Mouse (Mus musculus) megakaryocyte, embryonic 14.5 days (primary cell): ENCODE data around the gene Evi5l. TPM values are rescaled to one million over a fixed set of nuclear protein-coding genes. Genes with fewer than 3 reads are reported as not detected.

Source experiments
- H3K27me3 ChIP-seq: replicated peaks from 2 replicates; pipeline ENCODE3; 2012; ENCODE audit warnings: inconsistent platforms
- H3K36me3 ChIP-seq: replicated peaks from 2 replicates; pipeline ENCODE3; 2012; ENCODE audit warnings: low read length, inconsistent platforms, mixed read lengths
- H3K4me1 ChIP-seq: 2 replicates; pipeline ENCODE4 v1.6.1; 2012; ENCODE audit warnings: inconsistent platforms
- H3K4me3 ChIP-seq: replicated peaks from 2 replicates; pipeline ENCODE3; 2012; ENCODE audit warnings: moderate library complexity, mild to moderate bottlenecking, inconsistent platforms
- H3K9me3 ChIP-seq: 2 replicates; pipeline ENCODE4 v1.6.1; 2012; ENCODE audit warnings: inconsistent platforms
- FLI1 ChIP-seq: IDR thresholded peaks from 2 replicates; pipeline ENCODE4 v1.6.1; 2012; ENCODE audit warnings: low read length, inconsistent platforms, mixed read lengths
- GATA1 ChIP-seq: IDR thresholded peaks from 3 replicates; pipeline ENCODE4 v1.6.1; 2012; ENCODE audit warnings: mixed read lengths, low read length, inconsistent platforms, borderline replicate concordance
- polyA plus RNA-seq: library from polyadenylated mRNA; stranded (reverse); fragments of >175 nt; gene quantifications from 2 replicates; pipeline ENCODE4 v1.2.3, GENCODE M21; 2012; ENCODE audit warnings: low replicate concordance; ENCODE audit not compliant: insufficient read depth

The Evi5l gene
- polyA plus RNA-seq, 1 experiment = 12.6 TPM

DNA sequence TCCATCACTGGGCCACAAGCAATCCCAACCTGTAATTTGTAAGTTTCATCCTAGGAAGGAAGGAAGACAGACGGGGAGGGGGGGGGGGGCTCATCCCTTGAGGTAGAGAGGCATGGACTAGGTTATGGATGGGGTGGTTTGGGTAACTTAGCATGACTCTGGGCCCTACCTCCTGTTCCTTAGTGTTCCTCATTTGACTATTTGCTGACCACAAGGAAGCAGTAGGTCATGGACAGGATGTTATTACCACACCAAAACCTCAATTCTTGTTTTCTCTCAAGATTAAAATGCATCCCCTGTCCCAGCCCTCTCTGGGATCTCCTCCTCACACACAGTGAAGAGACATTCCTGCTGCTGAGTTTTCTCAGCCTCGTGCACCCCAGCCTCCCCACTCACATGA is 35.0 kb downstream of the Evi5l start:
- H3K4me1 ChIP-seq = peaks cover 19% of the 10 kb centered on the region
- TF ChIP-seq FLI1 (no peak), GATA1 (no peak)
- H3K27me3 ChIP-seq = peaks cover 41% of the 10 kb centered on the region
- peaks cover 50% of the 10 kb centered on the region for H3K36me3 ChIP-seq
- H3K4me3 ChIP-seq = no peak overlapping the region
- no peaks in the 10 kb centered on the region for H3K9me3 ChIP-seq

DNA sequence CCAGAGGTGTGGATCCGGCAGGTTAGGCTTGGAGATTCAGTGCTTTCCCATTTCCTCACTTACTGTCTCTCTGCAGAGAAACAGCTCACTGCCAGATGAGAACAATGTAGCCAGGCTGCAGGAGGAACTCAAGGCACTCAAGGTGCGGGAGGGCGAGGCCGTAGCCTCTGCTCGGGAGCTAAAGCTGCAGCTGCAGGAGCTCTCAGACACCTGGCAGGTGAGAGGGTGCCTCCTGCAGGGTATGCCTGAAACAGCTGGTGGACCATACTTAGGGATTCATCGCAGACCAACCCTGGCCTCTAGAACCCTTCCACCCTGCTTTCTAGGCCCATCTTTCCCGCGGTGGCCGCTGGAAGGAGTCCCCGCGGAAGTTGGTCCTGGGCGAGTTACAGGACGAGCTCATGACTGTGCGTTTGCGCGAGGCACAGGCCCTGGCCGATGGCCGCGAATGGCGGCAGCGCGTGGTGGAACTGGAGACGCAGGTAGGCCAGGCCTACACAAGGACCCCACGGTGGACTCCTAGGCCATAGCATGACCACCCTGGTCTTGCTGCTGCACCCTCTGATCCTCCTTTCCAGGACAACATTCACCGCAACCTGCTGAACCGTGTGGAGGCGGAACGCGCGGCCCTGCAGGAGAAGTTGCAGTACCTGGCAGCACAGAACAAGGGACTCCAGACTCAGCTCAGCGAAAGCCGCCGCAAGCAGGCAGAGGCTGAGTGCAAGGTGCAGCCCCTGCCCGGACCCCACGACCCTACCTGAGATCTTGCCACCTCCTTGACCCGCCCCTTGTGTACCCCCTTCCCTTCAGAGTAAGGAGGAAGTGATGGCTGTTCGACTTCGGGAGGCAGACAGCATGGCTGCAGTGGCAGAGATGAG is 39.1 kb downstream of the Evi5l start:
- TF ChIP-seq GATA1 (no peak), FLI1 (no peak)
- peaks cover 61% of the 10 kb centered on the region for H3K36me3 ChIP-seq
- H3K9me3 ChIP-seq = peaks cover 16% of the 10 kb centered on the region
- peaks cover 55% of the 10 kb centered on the region for H3K27me3 ChIP-seq
- H3K4me3 ChIP-seq = no peak overlapping the region
- H3K4me1 ChIP-seq = peaks cover 28% of the 10 kb centered on the region

DNA sequence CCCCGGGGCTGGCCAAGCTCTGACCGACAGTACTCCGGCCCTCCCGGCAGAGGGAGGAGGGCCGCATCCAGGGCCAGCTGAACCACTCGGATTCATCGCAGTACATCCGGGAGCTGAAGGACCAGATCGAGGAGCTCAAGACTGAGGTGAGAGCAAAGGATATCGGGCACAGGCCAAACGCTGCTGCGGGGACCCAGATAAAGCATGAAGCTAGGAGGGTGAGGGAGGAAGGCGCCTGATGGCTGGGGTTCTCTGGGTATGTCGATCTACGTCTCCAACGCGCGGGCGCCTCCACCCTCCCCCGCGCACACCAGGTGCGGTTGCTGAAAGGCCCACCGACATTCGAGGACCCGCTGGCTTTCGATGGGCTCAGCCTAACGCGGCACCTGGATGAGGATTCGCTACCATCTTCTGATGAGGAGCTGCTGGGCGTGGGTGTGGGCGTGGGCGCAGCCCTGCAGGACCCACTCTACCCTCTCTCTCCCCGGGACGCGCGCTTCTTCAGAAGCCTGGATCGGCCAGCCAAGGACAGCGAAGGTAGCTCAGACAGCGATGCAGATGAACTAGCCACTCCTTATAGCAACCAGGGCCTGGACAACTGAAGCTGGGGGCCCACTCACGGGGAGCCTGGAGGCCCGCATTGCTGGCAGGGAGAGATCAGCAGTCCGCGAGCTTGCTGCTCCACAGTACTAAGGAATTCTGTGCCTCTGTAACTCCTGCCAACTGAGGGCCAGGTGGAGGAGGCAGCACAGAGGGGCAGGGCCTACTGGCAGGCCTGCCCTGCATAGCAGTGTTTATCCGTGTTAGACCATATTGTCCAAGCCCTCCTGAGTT is 40.0 kb downstream of the Evi5l start:
- Histone ChIP-seq H3K9me3 (peaks cover 21% of the 10 kb centered on the region), H3K27me3 (peaks cover 59% of the 10 kb centered on the region), H3K4me3 (no peak overlapping the region), H3K4me1 (peaks cover 21% of the 10 kb centered on the region), H3K36me3 (peaks cover 61% of the 10 kb centered on the region)
- no peak for TF ChIP-seq GATA1
- TF ChIP-seq FLI1 = no peak

DNA sequence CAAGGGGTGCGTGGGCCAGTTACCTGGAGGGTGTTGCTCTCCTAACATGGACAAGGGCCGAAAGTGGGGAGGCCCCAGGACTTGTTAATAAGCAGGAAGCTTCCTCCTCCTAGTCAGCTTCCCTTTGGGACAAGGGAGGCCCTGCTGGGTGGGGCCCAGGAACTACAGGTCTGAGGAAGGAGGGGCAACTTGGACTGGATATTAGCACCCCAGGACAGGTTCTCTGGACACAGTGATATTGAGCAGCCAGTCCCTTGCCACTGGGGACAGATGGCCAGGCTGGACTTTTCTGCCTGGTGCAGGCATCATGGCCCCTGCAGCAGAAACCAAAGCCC is 40.6 kb downstream of the Evi5l start:
- H3K36me3 ChIP-seq = peaks cover 61% of the 10 kb centered on the region
- no peak overlapping the region for H3K4me3 ChIP-seq
- H3K4me1 ChIP-seq = peaks cover 15% of the 10 kb centered on the region
- peaks cover 21% of the 10 kb centered on the region for H3K9me3 ChIP-seq
- TF ChIP-seq GATA1 (no peak), FLI1 (no peak)
- H3K27me3 ChIP-seq = peaks cover 56% of the 10 kb centered on the region

DNA sequence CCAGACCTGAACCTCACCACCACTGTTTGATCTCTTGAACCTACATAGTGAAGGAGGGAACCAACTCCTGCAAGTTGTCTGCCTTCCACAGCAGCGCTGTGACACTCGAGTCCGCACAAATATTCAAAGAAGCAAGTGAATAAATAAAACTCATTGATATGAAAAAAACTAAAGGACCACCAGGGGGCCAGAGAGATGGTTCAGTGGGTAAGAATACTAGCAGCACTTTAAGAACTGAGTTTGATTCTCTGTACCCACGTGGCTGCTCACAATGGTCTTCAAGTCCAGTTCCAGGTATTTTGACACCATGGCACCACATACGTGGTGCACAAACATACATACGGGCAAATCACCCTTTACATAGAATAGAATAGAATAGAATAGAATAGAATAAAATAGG is 44.7 kb downstream of the Evi5l start:
- no peak for TF ChIP-seq FLI1
- no peak for TF ChIP-seq GATA1
- Histone ChIP-seq H3K36me3 (peaks cover 26% of the 10 kb centered on the region), H3K9me3 (peaks cover 21% of the 10 kb centered on the region), H3K4me3 (no peak overlapping the region), H3K27me3 (peaks cover 56% of the 10 kb centered on the region), H3K4me1 (peaks cover 45% of the 10 kb centered on the region)

DNA sequence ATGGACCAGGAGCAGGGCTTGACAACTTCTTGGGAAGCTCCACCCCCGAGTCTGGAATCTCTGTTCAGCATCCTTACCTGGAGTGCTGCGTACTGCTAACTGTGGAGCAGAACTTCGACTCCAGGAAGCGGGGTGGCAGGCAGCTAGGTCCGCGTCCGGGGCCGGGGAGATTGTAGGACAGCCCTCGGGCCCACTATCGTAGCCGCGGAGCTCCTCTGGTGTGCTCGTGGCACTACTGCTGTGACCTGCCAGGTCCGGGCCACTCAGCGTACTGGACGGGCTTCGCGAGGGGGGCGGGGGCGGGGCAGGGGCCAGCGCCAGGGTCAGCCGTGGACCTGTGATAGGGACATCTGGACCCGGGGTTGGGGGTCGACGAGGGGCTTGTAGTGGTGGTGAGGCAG is 46.4 kb downstream of the Evi5l start:
- TF ChIP-seq GATA1 = no peak
- TF ChIP-seq FLI1 = no peak
- peaks cover 53% of the 10 kb centered on the region for H3K4me1 ChIP-seq
- H3K36me3 ChIP-seq = peaks cover 14% of the 10 kb centered on the region
- H3K9me3 ChIP-seq = peaks cover 21% of the 10 kb centered on the region
- H3K4me3 ChIP-seq = peak overlapping the region; percentile 92
- peaks cover 64% of the 10 kb centered on the region for H3K27me3 ChIP-seq

DNA sequence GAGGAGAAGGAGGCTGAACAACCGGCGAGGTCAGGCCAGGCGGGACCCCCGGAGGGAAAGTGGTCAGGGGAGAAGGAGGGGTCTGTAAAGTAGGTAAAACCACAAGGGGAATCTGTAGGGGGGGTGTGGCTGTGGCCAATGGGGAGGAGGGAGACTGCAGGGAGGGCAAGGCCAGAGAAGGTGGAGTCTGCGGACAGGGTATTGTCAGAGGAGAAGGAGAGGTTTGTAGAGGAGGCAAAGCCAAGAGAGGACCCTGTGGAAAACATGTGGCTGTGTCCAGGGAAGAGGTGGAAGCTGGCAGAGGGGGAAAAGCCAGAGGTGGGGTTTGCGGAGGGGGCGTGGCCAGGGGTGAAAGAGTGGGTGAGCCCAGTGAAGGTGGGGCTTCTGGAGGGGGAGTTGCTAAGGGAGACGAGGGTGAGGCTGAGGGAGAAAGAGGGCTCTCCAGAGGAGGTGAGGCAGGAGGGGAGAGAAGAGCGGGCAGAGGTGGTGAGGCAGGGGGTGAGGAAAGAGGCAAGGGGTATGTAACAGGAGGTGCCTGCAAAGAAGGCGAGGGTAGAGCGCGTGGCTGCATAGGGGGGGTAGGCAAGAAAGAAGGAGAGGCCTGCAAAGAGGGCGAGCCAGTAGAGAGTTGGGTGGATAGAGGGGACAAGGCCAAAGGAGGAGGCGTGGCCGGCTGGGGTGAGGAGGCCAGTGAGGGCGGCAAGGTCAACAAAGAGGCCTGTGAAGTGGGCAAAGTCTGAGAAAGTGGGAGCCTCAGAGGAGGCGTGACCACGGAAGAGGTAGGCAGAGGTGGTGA is 47.0 kb downstream of the Evi5l start:
- peak overlapping the region; percentile 92 for H3K4me3 ChIP-seq
- H3K4me1 ChIP-seq = peaks cover 53% of the 10 kb centered on the region
- no peak for TF ChIP-seq FLI1
- no peak for TF ChIP-seq GATA1
- peaks cover 21% of the 10 kb centered on the region for H3K9me3 ChIP-seq
- H3K27me3 ChIP-seq = peaks cover 70% of the 10 kb centered on the region
- peaks cover 14% of the 10 kb centered on the region for H3K36me3 ChIP-seq

DNA sequence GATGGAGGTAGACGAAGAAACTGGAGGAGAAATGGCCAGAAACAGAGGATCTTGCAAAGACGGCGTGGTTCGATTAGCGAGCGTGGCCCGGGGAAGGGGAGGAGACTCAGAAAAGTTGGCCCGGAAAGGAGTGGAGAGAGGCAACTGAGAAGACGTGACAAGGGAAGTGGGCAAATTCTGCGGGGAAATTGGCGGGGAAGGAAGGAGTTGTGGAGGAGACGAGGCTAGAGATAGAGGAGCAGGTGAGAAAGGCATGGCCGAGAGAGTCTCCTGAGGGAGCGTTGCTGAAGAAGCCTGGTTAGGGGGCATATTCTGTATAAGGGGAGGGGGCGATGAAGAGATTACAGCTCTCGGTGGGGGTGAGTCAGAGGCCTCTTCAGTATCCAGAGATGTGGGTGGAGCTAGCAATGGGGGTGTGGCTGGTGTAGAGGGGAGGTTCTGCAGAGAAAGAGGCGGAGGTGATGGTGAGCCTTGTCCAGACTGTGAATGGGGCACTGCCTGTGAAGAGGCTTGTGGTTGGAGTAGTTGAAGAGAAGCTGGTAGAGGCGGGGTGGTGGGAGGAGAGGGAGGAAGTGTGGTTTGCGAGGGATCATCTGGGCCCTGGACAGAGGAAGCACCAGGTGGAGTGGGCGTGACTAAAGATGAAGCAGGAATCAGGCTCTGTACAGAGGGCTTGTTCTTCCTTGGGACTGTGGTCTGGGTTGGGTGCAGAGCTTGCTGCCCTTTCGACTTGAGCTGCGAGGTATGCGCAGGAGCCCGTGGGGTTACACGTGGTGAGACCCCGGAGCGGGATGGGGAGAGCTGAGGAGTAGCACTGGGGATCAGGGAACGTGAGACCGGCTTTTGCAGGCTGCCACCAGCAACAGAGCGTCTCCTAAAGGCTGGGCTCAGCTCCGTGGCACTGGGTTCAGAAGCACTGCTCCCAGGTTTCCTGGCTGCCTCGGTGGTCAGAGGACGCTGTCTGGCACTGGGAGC is 47.9 kb downstream of the Evi5l start:
- TF ChIP-seq GATA1 (no peak), FLI1 (no peak)
- peaks cover 71% of the 10 kb centered on the region for H3K27me3 ChIP-seq
- peak overlapping the region; percentile 92 for H3K4me3 ChIP-seq
- H3K4me1 ChIP-seq = peaks cover 53% of the 10 kb centered on the region
- peaks cover 14% of the 10 kb centered on the region for H3K36me3 ChIP-seq
- peaks cover 17% of the 10 kb centered on the region for H3K9me3 ChIP-seq

DNA sequence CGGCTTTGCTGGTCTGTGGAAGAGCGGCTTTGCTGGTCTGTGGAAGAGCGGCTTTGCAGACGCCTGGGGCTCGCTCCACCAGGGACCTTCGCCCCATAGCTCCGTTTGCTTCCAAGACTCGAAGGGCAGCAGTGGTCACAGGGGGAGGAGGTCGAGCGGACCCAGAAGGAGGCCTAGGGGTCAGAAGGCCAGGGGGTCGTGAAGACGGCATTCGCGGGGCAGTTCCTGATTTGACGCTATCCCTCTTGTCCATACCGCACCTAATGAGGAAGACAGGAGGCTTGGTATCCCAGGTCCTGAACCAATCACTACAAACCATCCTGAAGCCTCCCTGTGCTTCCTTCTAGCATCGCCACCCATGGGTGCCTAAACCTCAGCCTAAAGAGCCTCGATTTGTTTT is 49.9 kb downstream of the Evi5l start:
- Histone ChIP-seq H3K4me3 (peak overlapping the region; percentile 21), H3K4me1 (peaks cover 51% of the 10 kb centered on the region), H3K9me3 (no peaks in the 10 kb centered on the region), H3K36me3 (no peaks in the 10 kb centered on the region), H3K27me3 (peaks cover 62% of the 10 kb centered on the region)
- no peak for TF ChIP-seq GATA1
- no peak for TF ChIP-seq FLI1
